Mouse (Mus musculus) CH12.LX (cell line): ENCODE results near the gene Pikfyve. TPM values are rescaled to one million over a fixed set of nuclear protein-coding genes. Genes with fewer than 3 reads are reported as not detected.

Experiments used
- DNase-seq: peaks from one replicate; pipeline ENCODE4 v3.0.0-alpha.2; 2013; ENCODE audit errors: extremely low read depth
- H3K27ac ChIP-seq: 2 replicates; pipeline ENCODE4 v1.5.1; 2012; ENCODE audit warnings: low read depth, mild to moderate bottlenecking, control low read depth, moderate library complexity; ENCODE audit not compliant: insufficient read depth
- H3K27me3 ChIP-seq: replicated peaks from 2 replicates; pipeline ENCODE3; 2012; ENCODE audit warnings: inconsistent platforms
- H3K36me3 ChIP-seq, 2 experiments: replicated peaks in 1 of 2; 2 replicates each; pipeline versions ENCODE3 to v1.6.1; 2012; ENCODE audit warnings: inconsistent platforms in 1 of 2, low read length in 1 of 2, mild to moderate bottlenecking in 1 of 2, mixed read lengths in 1 of 2, moderate library complexity in 1 of 2; ENCODE audit not compliant: control insufficient read depth in 1 of 2, insufficient read depth in 1 of 2
- H3K4me1 ChIP-seq, 2 experiments: 2 replicates each; pipeline ENCODE4 v1.6.1; 2012; ENCODE audit warnings: inconsistent platforms in 1 of 2, moderate library complexity in 1 of 2; ENCODE audit not compliant: insufficient read depth in 2 of 2, control insufficient read depth in 1 of 2
- H3K4me2 ChIP-seq: 2 replicates; pipeline ENCODE4 v1.6.1; 2012; ENCODE audit warnings: low read depth, mild to moderate bottlenecking, control low read depth; ENCODE audit not compliant: poor library complexity, insufficient read depth, severe bottlenecking
- H3K4me3 ChIP-seq, 3 experiments: fragments of 150-350 bp in 1 of 3; sonication (generic) in 1 of 3; replicated peaks in 1 of 3; 2 replicates each; pipeline versions ENCODE3 to v1.5.1; 2011 to 2012; ENCODE audit warnings: low read depth in 2 of 3, low read length in 2 of 3, mild to moderate bottlenecking in 2 of 3, moderate library complexity in 2 of 3, control low read depth in 1 of 3, improper control_type of control experiment in 1 of 3, inconsistent platforms in 1 of 3, mixed read lengths in 1 of 3; ENCODE audit not compliant: poor library complexity in 1 of 3
- H3K79me2 ChIP-seq: replicated peaks from 2 replicates; pipeline ENCODE4 v1.6.1; 2012; ENCODE audit warnings: mild to moderate bottlenecking, moderate library complexity; ENCODE audit not compliant: control insufficient read depth, poor library complexity, insufficient read depth, severe bottlenecking; ENCODE audit errors: extremely low read depth
- H3K9ac ChIP-seq: 2 replicates; pipeline ENCODE4 v1.6.1; 2012; ENCODE audit warnings: low read depth, mild to moderate bottlenecking, control low read depth, moderate library complexity; ENCODE audit not compliant: insufficient read depth
- H3K9me3 ChIP-seq: replicated peaks from 2 replicates; pipeline ENCODE3; 2012; ENCODE audit warnings: low read length, inconsistent platforms, mixed read lengths
- CHD1 ChIP-seq: IDR thresholded peaks from 2 replicates; pipeline ENCODE4 v1.6.1; 2012; ENCODE audit warnings: low read depth, low read length, improper control_type of control experiment, inconsistent platforms
- E2F4 ChIP-seq: IDR thresholded peaks from 2 replicates; pipeline ENCODE4 v1.6.1; 2011; ENCODE audit warnings: low read depth, low read length, improper control_type of control experiment; ENCODE audit not compliant: insufficient replicate concordance
- ELF1 ChIP-seq: IDR thresholded peaks from 2 replicates; pipeline ENCODE4 v1.6.1; 2014; ENCODE audit warnings: low read depth, mild to moderate bottlenecking, inconsistent platforms, low read length, improper control_type of control experiment
- GABPA ChIP-seq: IDR thresholded peaks from 2 replicates; pipeline ENCODE4 v1.6.1; 2012; ENCODE audit warnings: low read depth, low read length, improper control_type of control experiment, inconsistent platforms; ENCODE audit not compliant: insufficient replicate concordance
- HCFC1 ChIP-seq: IDR thresholded peaks from 2 replicates; pipeline ENCODE4 v1.6.1; 2012; ENCODE audit warnings: low read depth, mild to moderate bottlenecking, inconsistent platforms, low read length, improper control_type of control experiment
- JUN ChIP-seq: IDR thresholded peaks from 2 replicates; pipeline ENCODE4 v1.6.1; 2011; ENCODE audit warnings: low read depth, mild to moderate bottlenecking, low read length, improper control_type of control experiment, moderate library complexity; ENCODE audit not compliant: insufficient read depth
- JUND ChIP-seq: conservative IDR thresholded peaks from 2 replicates; pipeline ENCODE4 v1.6.1; 2011; ENCODE audit warnings: low read depth, low read length, improper control_type of control experiment
- MAZ ChIP-seq: IDR thresholded peaks from 2 replicates; pipeline ENCODE4 v1.6.1; 2012; ENCODE audit warnings: low read depth, mild to moderate bottlenecking, inconsistent platforms, low read length, improper control_type of control experiment, moderate library complexity
- MYC ChIP-seq: IDR thresholded peaks from 2 replicates; pipeline ENCODE4 v1.6.1; 2011; ENCODE audit warnings: low read depth, mild to moderate bottlenecking, improper control_type of control experiment, low read length
- NRF1 ChIP-seq: IDR thresholded peaks from 2 replicates; pipeline ENCODE4 v1.6.1; 2014; ENCODE audit warnings: low read depth, mild to moderate bottlenecking, inconsistent platforms, low read length, improper control_type of control experiment, moderate library complexity
- TBP ChIP-seq: conservative IDR thresholded peaks from 2 replicates; pipeline ENCODE4 v1.6.1; 2011; ENCODE audit warnings: low read depth, low read length, improper control_type of control experiment
- ZNF384 ChIP-seq: IDR thresholded peaks from 2 replicates; pipeline ENCODE4 v1.6.1; 2012; ENCODE audit warnings: low read depth, low read length, improper control_type of control experiment, inconsistent platforms
- dilution Hi-C: fragments of 300-500 bp; cut with MboI; formaldehyde crosslinking; loops from 2 replicates; pipeline ENCODE4 v1.14.3; 2020; ENCODE audit warnings: low sequenced_read_pairs; ENCODE audit not compliant: extremely low pct_unique_long_range_greater_than_20kb, extremely low pct_ligation_motif_present
- in situ Hi-C: fragments of 300-500 bp; cut with MboI; formaldehyde crosslinking; loops from 3 replicates; pipeline ENCODE4 v1.14.3; 2019; ENCODE audit warnings: low sequenced_read_pairs, low pct_ligation_motif_present, low pct_unique_long_range_greater_than_20kb, mixed read lengths
- polyA plus RNA-seq: library from polyadenylated mRNA; unstranded; fragments of >175 nt; gene quantifications from 2 replicates; pipeline ENCODE4 v1.2.1, GENCODE M21; 2012; ENCODE audit warnings: low read depth; ENCODE audit not compliant: insufficient read length
- total RNA-seq, 2 experiments: library from RNA; depleted of rRNA; stranded (reverse); fragments of 300-350 nt in 1 of 2; fragments of >200 nt in 1 of 2; gene quantifications; 2 replicates each; pipeline ENCODE4 v1.2.3; 2012 to 2014

The Pikfyve gene
- total and polyA plus RNA-seq, 3 experiments, result 12.6 to 25.5 (median 14.5) TPM

DNA sequence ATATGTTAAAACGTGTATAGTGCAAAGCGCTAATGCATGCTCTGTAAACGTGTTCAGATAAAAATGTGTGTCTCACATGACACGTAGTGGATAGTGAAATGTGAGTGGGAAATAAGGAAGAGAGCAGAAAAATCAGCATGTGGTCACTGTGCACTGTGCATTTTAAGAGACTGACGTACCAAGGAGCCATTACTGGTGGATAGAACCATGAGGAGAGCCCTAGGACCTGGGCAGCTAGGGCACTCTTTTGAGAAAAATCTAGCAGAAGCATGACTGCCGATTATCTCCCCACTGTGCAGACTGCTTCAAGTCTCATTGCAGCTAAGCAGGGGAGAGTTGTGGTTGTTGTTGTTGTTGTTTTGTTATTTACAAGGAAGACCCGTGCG is 128.5 kb downstream of the Pikfyve start:
- in situ Hi-C loops (loop anchor here (25.0 kb wide), 1 partner anchor 797 kb away; no protein-coding TSS in a partner anchor), dilution Hi-C loops (no loop called here)
- TF ChIP-seq HCFC1 (no peak), ELF1 (no peak), MYC (no peak), ZNF384 (no peak), TBP (no peak), NRF1 (no peak), JUND (no peak), GABPA (no peak), E2F4 (no peak), MAZ (no peak), JUN (no peak), CHD1 (no peak)
- H3K36me3 ChIP-seq, result no peaks in the 10 kb centered on the region
- no peaks in the 10 kb centered on the region for H3K27me3 ChIP-seq
- no peak overlapping the region for H3K27ac ChIP-seq
- peaks cover 0 to 6% of the 10 kb centered on the region in 2 experiments; a peak in 1 of 4 replicates for H3K4me1 ChIP-seq
- H3K9me3 ChIP-seq, result no peaks in the 10 kb centered on the region
- no peaks in the 10 kb centered on the region for H3K79me2 ChIP-seq
- no peak overlapping the region for H3K4me2 ChIP-seq
- H3K4me3 ChIP-seq, result no peak overlapping the region
- no peak overlapping the region for H3K9ac ChIP-seq
- DNase-seq, result no peak

Other genes starting within 250 kb of the Pikfyve start
- 14.1 and 14.6 TPM in 2 replicates for gene Plekhm3, start 229.9 kb upstream of the Pikfyve start, total RNA-seq (2012; rRNA removed)
- gene Plekhm3, start 229.9 kb upstream of the Pikfyve start, total RNA-seq (2014; rRNA removed), result 9.5 and 9.9 TPM in 2 replicates
- 11.3 and 13.0 TPM in 2 replicates for gene Plekhm3, start 229.9 kb upstream of the Pikfyve start, polyA plus RNA-seq
- not detected in 2 replicates for gene Akr1cl, start 153.9 kb upstream of the Pikfyve start, total RNA-seq (2012; rRNA removed)
- not detected in 2 replicates for gene Akr1cl, start 153.9 kb upstream of the Pikfyve start, total RNA-seq (2014; rRNA removed)
- not detected in 2 replicates for gene Akr1cl, start 153.9 kb upstream of the Pikfyve start, polyA plus RNA-seq
- gene Cryge, start 135.5 kb upstream of the Pikfyve start, total RNA-seq (2012; rRNA removed), result not detected in 2 replicates
- not detected in 2 replicates for gene Cryge, start 135.5 kb upstream of the Pikfyve start, total RNA-seq (2014; rRNA removed)
- not detected in 2 replicates for gene Cryge, start 135.5 kb upstream of the Pikfyve start, polyA plus RNA-seq
- gene Crygd, start 123.2 kb upstream of the Pikfyve start, total RNA-seq (2012; rRNA removed), result not detected in 2 replicates
- gene Crygd, start 123.2 kb upstream of the Pikfyve start, total RNA-seq (2014; rRNA removed), result not detected in 2 replicates
- not detected in 2 replicates for gene Crygd, start 123.2 kb upstream of the Pikfyve start, polyA plus RNA-seq
- gene Crygc, start 113.0 kb upstream of the Pikfyve start, total RNA-seq (2012; rRNA removed), result not detected in 2 replicates
- gene Crygc, start 113.0 kb upstream of the Pikfyve start, total RNA-seq (2014; rRNA removed), result not detected in 2 replicates
- not detected in 2 replicates for gene Crygc, start 113.0 kb upstream of the Pikfyve start, polyA plus RNA-seq
- gene Crygb, start 104.4 kb upstream of the Pikfyve start, total RNA-seq (2012; rRNA removed), result not detected in 2 replicates
- gene Crygb, start 104.4 kb upstream of the Pikfyve start, total RNA-seq (2014; rRNA removed), result not detected in 2 replicates
- not detected in 2 replicates for gene Crygb, start 104.4 kb upstream of the Pikfyve start, polyA plus RNA-seq
- gene Cryga, start 83.3 kb upstream of the Pikfyve start, total RNA-seq (2012; rRNA removed), result not detected in 2 replicates
- not detected in 2 replicates for gene Cryga, start 83.3 kb upstream of the Pikfyve start, total RNA-seq (2014; rRNA removed)
- not detected in 2 replicates for gene Cryga, start 83.3 kb upstream of the Pikfyve start, polyA plus RNA-seq
- not detected in 2 replicates for gene Gm28845, start 67.1 kb upstream of the Pikfyve start, total RNA-seq (2012; rRNA removed)
- not detected in 2 replicates for gene Gm28845, start 67.1 kb upstream of the Pikfyve start, total RNA-seq (2014; rRNA removed)
- gene Gm28845, start 67.1 kb upstream of the Pikfyve start, polyA plus RNA-seq, result not detected in 2 replicates
- not detected in 2 replicates for gene D630023F18Rik, start 63.5 kb upstream of the Pikfyve start, total RNA-seq (2012; rRNA removed)
- 0.13 and 0.18 TPM in 2 replicates for gene D630023F18Rik, start 63.5 kb upstream of the Pikfyve start, total RNA-seq (2014; rRNA removed)
- 0.17 TPM in 1 of 2 replicates, not detected in the other for gene D630023F18Rik, start 63.5 kb upstream of the Pikfyve start, polyA plus RNA-seq
- gene Idh1, start 183 bp upstream of the Pikfyve start, total RNA-seq (2012; rRNA removed), result 8.1 and 9.3 TPM in 2 replicates
- 20.6 and 23.4 TPM in 2 replicates for gene Idh1, start 183 bp upstream of the Pikfyve start, total RNA-seq (2014; rRNA removed)
- 11.1 and 11.2 TPM in 2 replicates for gene Idh1, start 183 bp upstream of the Pikfyve start, polyA plus RNA-seq
- not detected in 2 replicates for gene Pth2r, start 95.4 kb downstream of the Pikfyve start, total RNA-seq (2012; rRNA removed)
- gene Pth2r, start 95.4 kb downstream of the Pikfyve start, total RNA-seq (2014; rRNA removed), result not detected in 2 replicates
- gene Pth2r, start 95.4 kb downstream of the Pikfyve start, polyA plus RNA-seq, result not detected in 2 replicates